Mouse (Mus musculus) erythroblast, embryonic 14.5 days (primary cell): ENCODE measurements around the gene Arnt. TPM values are rescaled to one million over a fixed set of nuclear protein-coding genes. Genes with fewer than 3 reads are reported as not detected.
"Not testable (repeated sequence)": the region's sequence is repeated elsewhere in the genome, so short reads cannot be mapped to it uniquely, and the experiment has no call there.

ENCODE experiments used
- H3K27me3 ChIP-seq: 2 replicates; pipeline ENCODE4 v1.6.1; 2012; ENCODE audit warnings: inconsistent platforms; ENCODE audit not compliant: control insufficient read depth
- H3K36me3 ChIP-seq: 2 replicates; pipeline ENCODE4 v1.6.1; 2012; ENCODE audit warnings: mild to moderate bottlenecking, inconsistent platforms; ENCODE audit not compliant: control insufficient read depth
- H3K4me1 ChIP-seq: 2 replicates; pipeline ENCODE4 v1.6.1; 2012; ENCODE audit warnings: inconsistent platforms; ENCODE audit not compliant: control insufficient read depth
- H3K4me3 ChIP-seq: replicated peaks from 2 replicates; pipeline ENCODE3; 2012; ENCODE audit warnings: moderate library complexity, mild to moderate bottlenecking, inconsistent platforms
- H3K9me3 ChIP-seq: 2 replicates; pipeline ENCODE4 v1.6.1; 2012; ENCODE audit warnings: low read length, inconsistent platforms, mixed read lengths; ENCODE audit not compliant: control insufficient read depth
- GATA1 ChIP-seq: IDR thresholded peaks from 2 replicates; pipeline ENCODE4 v1.6.1; 2012; ENCODE audit warnings: low read length, inconsistent platforms, mixed read lengths
- TAL1 ChIP-seq: IDR thresholded peaks from 3 replicates; pipeline ENCODE4 v1.6.1; 2012; ENCODE audit warnings: low read length, inconsistent platforms, mixed read lengths
- polyA plus RNA-seq: library from polyadenylated mRNA; stranded (reverse); fragments of >175 nt; gene quantifications from 2 replicates; pipeline ENCODE4 v1.2.3, GENCODE M21; 2012

Gene Arnt
- polyA plus RNA-seq = 1.5 and 2.0 TPM in 2 replicates

DNA sequence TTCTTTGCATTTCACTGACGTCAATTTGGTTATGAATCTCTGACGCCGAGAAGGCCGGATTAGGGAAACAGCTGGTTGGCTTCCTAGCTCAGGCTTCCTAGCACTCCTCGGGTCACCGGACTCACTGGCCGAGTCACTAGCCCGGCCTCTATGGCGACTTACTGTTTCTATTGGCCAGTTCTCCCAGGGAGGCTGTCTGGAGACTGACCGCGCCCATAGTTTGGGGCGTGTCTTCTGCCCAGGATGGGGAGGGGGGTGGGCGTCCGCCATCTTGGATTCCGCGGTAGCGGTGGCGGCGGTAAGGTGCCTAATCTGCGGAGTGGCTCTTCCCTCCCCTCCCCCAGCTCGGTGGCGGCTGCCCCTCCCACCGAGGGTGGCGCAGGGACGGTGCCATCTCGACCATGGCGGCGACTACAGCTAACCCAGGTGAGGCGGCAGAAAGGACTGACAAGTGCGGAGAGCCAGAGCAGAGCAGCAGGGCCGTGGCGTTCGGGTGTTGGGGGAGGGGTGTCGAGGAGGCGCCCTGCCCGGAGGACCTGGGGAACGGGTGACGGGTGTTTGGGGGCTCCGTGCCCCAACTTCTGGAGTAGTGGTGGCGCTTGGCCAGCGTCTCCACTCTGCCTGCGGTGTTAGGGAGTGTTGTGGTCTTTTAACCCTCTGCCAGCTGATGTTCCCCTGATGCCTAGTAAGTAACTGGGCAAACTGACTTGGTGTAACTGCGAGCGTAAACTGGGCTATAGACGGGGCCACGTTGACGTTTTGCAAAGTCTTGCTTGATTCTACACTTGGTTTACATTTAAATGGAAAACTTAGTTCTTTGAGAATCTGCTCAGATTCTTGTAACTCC is at the start of gene Arnt:
Arnt (plus strand) TSS at position 253 of the 847 bp plus-strand sequence.
- H3K27me3 ChIP-seq = peaks cover 10% of the 10 kb centered on the region
- H3K36me3 ChIP-seq = peaks cover 29% of the 10 kb centered on the region
- H3K4me3 ChIP-seq = peak within 1 kb of the TSS; percentile 70
- no peaks in the 10 kb centered on the region for H3K9me3 ChIP-seq
- peaks cover 39% of the 10 kb centered on the region for H3K4me1 ChIP-seq
- no peak for TF ChIP-seq TAL1
- no peak for TF ChIP-seq GATA1

DNA sequence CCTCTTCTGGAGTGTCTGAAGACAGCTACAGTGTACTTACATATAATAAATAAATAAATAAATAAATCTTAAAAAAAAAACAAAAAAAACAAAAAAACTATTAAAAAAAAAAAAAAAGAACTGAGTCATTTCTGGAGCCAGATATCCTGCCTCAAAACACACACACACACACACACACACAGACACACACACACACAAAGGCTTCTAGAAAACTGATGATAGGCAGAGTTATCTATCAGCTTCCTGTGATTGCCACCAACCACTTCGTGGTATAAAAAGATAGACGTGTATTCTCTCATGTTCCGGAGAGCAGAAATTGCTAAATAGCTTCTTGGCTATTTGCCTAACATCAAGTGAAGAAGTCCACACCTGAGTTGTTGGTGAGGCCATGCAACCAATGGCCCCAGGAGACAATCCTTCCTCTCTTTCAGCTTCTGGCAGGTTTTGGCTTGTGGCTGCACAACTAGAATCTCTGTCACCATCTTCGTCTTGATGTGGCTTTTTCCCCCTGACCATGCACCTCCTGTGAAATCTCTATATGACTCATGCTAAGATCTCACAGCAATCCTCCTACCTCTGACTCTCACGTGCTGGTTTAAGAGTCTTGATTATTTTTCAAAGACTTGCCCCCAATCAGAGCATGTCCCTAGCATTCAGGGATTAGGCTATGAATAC is 48.6 kb upstream of the Arnt start:
- H3K27me3 ChIP-seq = no peaks in the 10 kb centered on the region
- H3K9me3 ChIP-seq = no peaks in the 10 kb centered on the region
- H3K4me3 ChIP-seq = no peak overlapping the region
- H3K4me1 ChIP-seq = no peaks in the 10 kb centered on the region
- H3K36me3 ChIP-seq = no peaks in the 10 kb centered on the region
- TF ChIP-seq GATA1 = no peak
- TF ChIP-seq TAL1 = no peak

DNA sequence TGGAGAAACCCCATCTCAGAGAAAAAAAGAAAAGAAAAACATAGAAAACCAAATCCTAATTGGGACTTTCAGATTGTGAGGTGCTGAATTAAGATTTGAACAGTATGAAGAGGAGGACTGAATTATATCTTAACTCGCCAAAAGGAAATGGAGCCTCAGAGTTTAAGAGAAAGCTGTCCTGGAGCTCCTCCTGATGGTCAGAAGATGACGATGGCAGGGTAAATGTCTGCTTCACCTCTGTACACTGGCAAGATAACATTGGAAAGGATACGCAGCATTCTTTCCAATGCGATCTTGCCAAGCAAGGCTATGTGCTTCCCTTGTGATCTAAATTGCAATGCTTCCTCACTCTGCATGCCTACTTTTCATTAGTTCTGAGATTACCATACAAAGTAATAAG is 39.8 kb upstream of the Arnt start:
- Histone ChIP-seq H3K4me1 (no peaks in the 10 kb centered on the region), H3K9me3 (peaks cover 4% of the 10 kb centered on the region), H3K36me3 (no peaks in the 10 kb centered on the region), H3K27me3 (no peaks in the 10 kb centered on the region), H3K4me3 (no peak overlapping the region)
- TF ChIP-seq GATA1 (no peak), TAL1 (no peak)

DNA sequence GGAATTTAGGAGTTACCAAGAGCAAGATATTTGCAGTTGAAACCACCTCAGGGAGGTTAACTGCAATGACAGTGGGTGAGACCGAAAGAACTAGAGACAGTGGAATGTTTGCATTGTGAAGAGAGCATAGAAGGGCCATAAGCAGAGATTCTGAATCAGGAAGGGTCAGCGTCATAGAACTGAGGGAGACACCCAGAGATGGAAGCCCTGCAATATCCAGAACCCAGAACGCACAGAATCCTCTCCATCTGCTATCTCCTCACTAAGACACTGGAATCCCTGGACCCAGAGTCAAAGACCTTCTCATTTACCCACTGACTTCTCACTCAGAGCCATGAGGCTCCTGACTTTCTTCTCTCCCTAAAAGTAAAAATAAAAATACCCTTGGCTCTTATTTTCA is 31.4 kb upstream of the Arnt start, which contains the start of gene 4930558C23Rik:
4930558C23Rik (minus strand) TSS at position 101 of the 400 bp plus-strand sequence.
- TF ChIP-seq TAL1 (no peak), GATA1 (no peak)
- Histone ChIP-seq H3K9me3 (no peaks in the 10 kb centered on the region), H3K4me1 (no peaks in the 10 kb centered on the region), H3K36me3 (no peaks in the 10 kb centered on the region), H3K4me3 (no peak within 1 kb of the TSS), H3K27me3 (no peaks in the 10 kb centered on the region)

DNA sequence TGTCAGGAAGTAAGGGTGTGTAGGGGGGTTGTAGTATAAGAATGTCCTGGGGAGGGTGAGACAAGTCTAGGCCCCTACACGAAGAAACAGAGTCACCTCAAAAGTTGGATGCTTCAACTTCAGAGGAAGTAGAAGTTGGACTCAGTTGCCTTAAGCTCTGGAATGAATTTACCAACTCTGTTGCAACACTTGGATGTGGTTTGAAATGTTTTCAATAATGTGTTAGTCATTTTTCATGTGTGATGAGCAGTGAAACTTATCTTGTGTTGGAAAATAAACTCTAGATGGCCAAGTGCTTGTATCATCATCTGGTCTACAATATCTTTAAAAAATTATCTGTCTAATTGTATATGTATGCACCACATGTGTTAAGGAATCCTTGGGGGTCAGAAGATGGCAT is 26.5 kb upstream of the Arnt start:
- TF ChIP-seq TAL1 (no peak), GATA1 (no peak)

DNA sequence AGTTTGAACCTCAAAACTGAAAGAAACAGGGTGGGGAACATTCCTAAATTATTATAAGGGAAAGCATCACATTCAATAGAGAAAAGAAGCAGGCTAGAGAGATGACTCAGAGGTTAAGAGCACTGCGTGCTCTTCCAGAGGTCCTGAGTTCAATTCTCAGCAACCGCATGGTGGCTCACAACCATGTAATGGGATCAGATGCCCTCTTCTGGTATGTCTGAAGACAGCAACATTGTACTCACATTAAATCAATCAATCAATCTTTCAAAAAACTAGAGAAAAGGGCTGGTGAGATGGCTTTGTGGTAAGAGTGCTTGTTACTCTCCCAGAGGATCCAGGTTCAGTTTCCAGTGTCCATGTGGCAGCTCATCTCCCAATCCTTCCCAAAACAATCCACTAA is 25.3 kb upstream of the Arnt start:
- Histone ChIP-seq H3K36me3 (no peaks in the 10 kb centered on the region), H3K27me3 (no peaks in the 10 kb centered on the region), H3K4me1 (no peaks in the 10 kb centered on the region), H3K9me3 (no peaks in the 10 kb centered on the region), H3K4me3 (no peak overlapping the region)
- no peak for TF ChIP-seq TAL1
- TF ChIP-seq GATA1 = no peak

More for the DNA sequence above, 26.5 kb upstream of the Arnt start:
- Histone ChIP-seq H3K36me3 (no peaks in the 10 kb centered on the region), H3K4me3 (no peak overlapping the region), H3K27me3 (no peaks in the 10 kb centered on the region), H3K4me1 (no peaks in the 10 kb centered on the region), H3K9me3 (no peaks in the 10 kb centered on the region)

DNA sequence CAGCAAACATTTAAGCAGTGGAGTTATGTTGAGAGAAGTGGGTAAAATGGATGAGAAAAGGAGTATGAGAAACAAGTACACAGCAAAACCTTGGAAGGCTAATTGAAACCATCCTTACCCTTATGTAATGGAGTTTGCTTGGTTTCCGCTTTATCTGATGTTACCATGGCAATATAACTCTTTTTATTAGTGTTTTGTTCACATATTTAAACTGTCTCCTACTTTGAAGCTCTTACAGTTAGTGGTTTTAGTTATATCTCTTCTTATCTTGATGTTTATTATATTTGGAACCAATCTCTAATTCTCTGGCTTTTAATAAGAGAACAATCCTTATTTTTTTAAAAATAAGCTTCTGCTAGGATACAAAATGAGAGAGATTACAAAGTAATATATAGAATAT is 21.9 kb upstream of the Arnt start:
- Histone ChIP-seq H3K4me3 (no peak overlapping the region), H3K4me1 (no peaks in the 10 kb centered on the region), H3K36me3 (no peaks in the 10 kb centered on the region), H3K27me3 (no peaks in the 10 kb centered on the region), H3K9me3 (peaks cover 9% of the 10 kb centered on the region)
- TF ChIP-seq GATA1 (no peak), TAL1 (no peak)

DNA sequence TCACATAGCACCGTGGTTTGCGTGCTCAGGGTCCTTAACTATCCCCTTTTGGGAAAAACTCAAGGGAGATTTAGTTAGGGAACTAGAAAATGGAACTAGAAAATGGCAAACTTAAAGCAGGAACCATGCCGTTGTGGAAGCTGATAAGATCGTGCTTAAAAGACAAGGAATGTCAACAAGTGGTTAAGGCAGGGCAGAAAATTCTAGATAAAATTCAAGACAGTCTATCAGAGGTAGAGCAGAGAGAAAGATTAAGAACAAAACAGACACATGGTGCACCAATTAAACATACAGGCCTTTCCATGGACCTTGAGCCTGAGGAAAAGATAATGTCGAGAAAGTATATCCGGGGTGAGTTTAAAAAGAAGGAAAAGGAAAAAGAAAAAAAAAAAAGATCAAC is 16.3 kb upstream of the Arnt start:
- H3K27me3 ChIP-seq = no peaks in the 10 kb centered on the region
- TF ChIP-seq GATA1 (no peak), TAL1 (no peak)
- no peaks in the 10 kb centered on the region for H3K36me3 ChIP-seq
- no peaks in the 10 kb centered on the region for H3K4me1 ChIP-seq
- H3K9me3 ChIP-seq = peaks cover 26% of the 10 kb centered on the region
- H3K4me3 ChIP-seq = no peak overlapping the region

DNA sequence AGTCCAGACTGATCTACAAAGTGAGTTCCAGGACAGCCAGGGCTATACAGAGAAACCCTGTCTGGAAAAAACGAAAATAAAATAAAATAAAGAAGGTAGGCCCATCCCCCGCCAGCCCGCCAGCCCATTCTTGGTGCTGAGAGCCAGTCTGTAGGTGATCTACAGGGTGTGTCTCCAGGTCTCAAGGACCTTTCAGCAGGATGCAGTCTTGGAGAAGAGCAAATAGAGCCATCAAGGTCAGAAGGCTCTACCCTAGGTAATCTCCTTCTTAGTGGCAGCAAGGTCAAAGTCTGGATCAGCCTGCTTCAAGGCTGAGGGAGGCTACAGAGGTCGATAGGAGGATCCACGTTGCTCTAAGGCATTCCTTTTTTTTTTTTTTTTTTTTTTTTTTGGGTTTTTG is 7.7 kb upstream of the Arnt start:
- H3K27me3 ChIP-seq = peaks cover 39% of the 10 kb centered on the region
- not testable (repeated sequence) for H3K9me3 ChIP-seq, H3K36me3 ChIP-seq, H3K4me3 ChIP-seq, H3K4me1 ChIP-seq

DNA sequence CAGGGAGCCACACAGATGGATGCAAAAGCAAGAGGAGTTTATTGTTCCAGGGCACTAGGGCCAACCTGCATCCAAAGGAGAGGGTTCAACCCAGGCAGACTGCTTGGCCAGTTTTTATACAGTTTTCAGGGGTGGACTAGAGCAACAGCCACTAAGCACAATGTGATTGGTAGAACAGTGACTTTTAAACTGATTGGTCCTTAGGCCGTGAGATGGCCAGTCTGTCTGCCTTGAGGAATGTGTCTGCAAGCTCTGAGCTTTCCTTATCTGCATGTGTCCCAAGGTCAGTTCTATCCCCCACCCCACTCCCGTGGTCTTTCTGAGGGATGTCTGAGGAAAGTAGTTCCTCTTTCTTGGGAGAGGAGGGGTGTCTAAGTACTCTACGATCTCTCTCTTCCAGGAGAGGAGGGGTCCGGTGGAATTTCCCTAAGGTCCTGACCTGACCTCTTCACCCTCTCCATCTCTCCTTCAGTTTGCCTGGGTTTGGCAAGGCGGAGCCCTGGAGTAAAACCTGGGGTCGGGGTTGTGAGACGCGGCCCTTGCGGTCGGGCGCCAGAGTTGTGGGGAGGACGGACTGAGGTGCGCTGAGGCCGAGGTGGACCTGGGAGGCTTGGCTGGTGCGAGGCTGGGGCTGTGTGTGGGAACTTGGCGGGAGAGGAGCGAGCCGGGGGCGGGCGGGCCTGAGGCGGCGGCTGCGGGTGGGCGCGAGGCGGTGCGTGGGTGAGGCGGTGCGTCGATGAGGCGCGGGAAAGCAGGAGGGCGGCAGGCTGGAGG is 6.9 kb upstream of the Arnt start:
- not testable (repeated sequence) for H3K9me3 ChIP-seq, H3K36me3 ChIP-seq, H3K4me1 ChIP-seq
- Histone ChIP-seq H3K4me3 (peak overlapping the region; percentile 12), H3K27me3 (peaks cover 39% of the 10 kb centered on the region)

DNA sequence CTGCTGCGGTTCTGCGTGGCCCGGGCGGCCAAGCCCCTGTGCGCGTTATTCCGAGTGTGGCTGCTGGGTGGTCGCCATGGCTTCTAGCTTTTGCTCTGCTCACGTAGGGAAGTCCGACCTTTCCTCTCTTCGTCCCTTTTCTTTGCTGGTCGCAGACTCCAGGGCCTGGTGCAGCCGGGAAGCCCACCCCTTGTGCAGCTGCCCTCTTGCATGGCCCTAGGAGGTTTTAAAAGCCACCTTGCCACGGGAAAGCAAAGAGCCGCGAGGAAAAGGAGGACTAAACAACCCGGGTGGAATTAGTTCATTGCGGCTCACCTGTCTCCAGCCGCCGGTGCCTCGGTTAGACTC is 6.3 kb upstream of the Arnt start:
- Histone ChIP-seq H3K4me3 (peak overlapping the region; percentile 54), H3K27me3 (peaks cover 39% of the 10 kb centered on the region)
- H3K36me3 ChIP-seq, H3K9me3 ChIP-seq, H3K4me1 ChIP-seq: not testable (repeated sequence)

DNA sequence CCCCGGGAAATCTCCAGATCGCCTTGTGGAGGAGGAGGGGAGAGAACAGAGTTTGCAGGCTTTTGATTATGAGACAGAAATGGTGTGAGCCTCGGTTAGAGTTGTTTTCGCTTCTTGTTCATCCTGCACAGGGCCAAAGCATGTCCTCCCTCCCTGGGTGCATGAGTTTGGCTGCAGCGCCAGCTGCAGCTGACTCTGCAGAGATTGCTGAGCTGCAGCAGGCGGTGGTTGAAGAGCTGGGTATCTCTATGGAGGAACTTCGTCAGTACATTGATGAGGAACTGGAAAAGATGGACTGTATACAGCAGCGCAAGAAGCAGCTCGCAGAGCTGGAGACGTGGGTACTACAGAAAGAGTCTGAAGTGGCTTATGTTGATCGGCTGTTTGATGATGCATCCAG is 5.8 kb upstream of the Arnt start:
- H3K9me3 ChIP-seq, H3K4me3 ChIP-seq, H3K36me3 ChIP-seq, H3K4me1 ChIP-seq: not testable (repeated sequence)
- peaks cover 39% of the 10 kb centered on the region for H3K27me3 ChIP-seq
